Mouse (Mus musculus) forebrain, embryonic 15.5 days (tissue): ENCODE measurements around the gene Axdnd1. TPM values are rescaled to one million over a fixed set of nuclear protein-coding genes. Genes with fewer than 3 reads are reported as not detected.
A peak's percentile ranks its signal among the peaks of the same experiment; 100 is the strongest.
"Not testable (repeated sequence)": the region's sequence is repeated elsewhere in the genome, so short reads cannot be mapped to it uniquely, and the experiment has no call there.

ENCODE experiments used
- ATAC-seq: fragments of 200-750 bp; cut with Nextera tagmentation; replicated peaks from 2 replicates; pipeline ENCODE4 v1.8.0; 2017; ENCODE audit warnings: mild to moderate bottlenecking, moderate TSS enrichment, moderate library complexity
- H3K27ac ChIP-seq: fragments of 300-500 bp; sonication (generic); replicated peaks from 2 replicates; pipeline ENCODE4 v1.5.1; 2015; ENCODE audit warnings: mild to moderate bottlenecking, inconsistent platforms
- H3K27me3 ChIP-seq: fragments of 300-500 bp; sonication (generic); 2 replicates; pipeline ENCODE4 v1.6.1; 2015; ENCODE audit warnings: inconsistent platforms
- H3K36me3 ChIP-seq: fragments of 300-500 bp; sonication (generic); 2 replicates; pipeline ENCODE4 v1.6.1; 2015; ENCODE audit warnings: mild to moderate bottlenecking, inconsistent platforms
- H3K4me1 ChIP-seq: fragments of 300-500 bp; sonication (generic); 2 replicates; pipeline ENCODE4 v1.6.1; 2015; ENCODE audit warnings: inconsistent platforms
- H3K4me2 ChIP-seq: fragments of 300-500 bp; sonication (generic); replicated peaks from 2 replicates; pipeline ENCODE4 v1.6.1; 2015; ENCODE audit warnings: mild to moderate bottlenecking, inconsistent platforms
- H3K4me3 ChIP-seq: fragments of 300-500 bp; sonication (generic); 2 replicates; pipeline ENCODE4 v1.5.1; 2015; ENCODE audit warnings: mild to moderate bottlenecking, inconsistent platforms
- H3K9ac ChIP-seq: fragments of 300-500 bp; sonication (generic); replicated peaks from 2 replicates; pipeline ENCODE4 v1.6.1; 2015; ENCODE audit warnings: mild to moderate bottlenecking, inconsistent platforms
- H3K9me3 ChIP-seq: fragments of 300-500 bp; sonication (generic); 2 replicates; pipeline ENCODE4 v1.6.1; 2016; ENCODE audit warnings: inconsistent platforms
- WGBS: fragments of 180-500 bp; shearing (Covaris S2); methylation state at CpG from one replicate; pipeline ENCODE4 v1.1.7; 2015; ENCODE audit warnings: mixed read lengths; 5-methylcytosine and 5-hydroxymethylcytosine counted together
- polyA plus RNA-seq: library from polyadenylated mRNA; unstranded; fragments of >200 nt; fragmentation: Nextera tagmentation; extraction: Ambion mirVana; gene quantifications from 2 replicates; pipeline ENCODE4 v1.2.1, GENCODE M21; 2015

The Axdnd1 gene
- polyA plus RNA-seq, 1 experiment from 2014 or later = 0.31 TPM

- peaks cover 45% of the 10 kb centered on the region; the same call in 1 of the 2 replicates for H3K27me3 ChIP-seq
- under 1% methylated on average over 80 of the region's 85 CpGs for WGBS
Measured at GRCm38 (mm10) chr1:156302911-156303749, 117.8 kb downstream of the Axdnd1 start, which contains the start of gene Tdrd5. Gene Tdrd5, minus strand, starts transcription at chr1:156303664.

GRCm38 (mm10) chr1:156290016-156290415, 130.9 kb downstream of the Axdnd1 start:
- H3K9me3 ChIP-seq = no peaks in the 10 kb centered on the region
- no peak overlapping the region for H3K27ac ChIP-seq
- no peaks in the 10 kb centered on the region for H3K36me3 ChIP-seq
- WGBS = 92% methylated on average over 6 of the region's 6 CpGs
- no peak overlapping the region for H3K4me2 ChIP-seq
- H3K9ac ChIP-seq = no peak overlapping the region
- H3K27me3 ChIP-seq = no peaks in the 10 kb centered on the region
- no peak overlapping the region for H3K4me3 ChIP-seq
- no peaks in the 10 kb centered on the region for H3K4me1 ChIP-seq
- ATAC-seq = no peak

More at GRCm38 (mm10) chr1:156302911-156303749, 117.8 kb downstream of the Axdnd1 start, which contains the start of gene Tdrd5:
- Histone ChIP-seq H3K4me2 (peak within 1 kb of the TSS; percentile 98), H3K36me3 (no peaks in the 10 kb centered on the region), H3K9ac (peak within 1 kb of the TSS; percentile 53), H3K4me3 (peak within 1 kb of the TSS; percentile 71), H3K9me3 (no peaks in the 10 kb centered on the region), H3K27ac (no peak within 1 kb of the TSS), H3K4me1 (peaks cover 6% of the 10 kb centered on the region; the same call in 1 of the 2 replicates)
- ATAC-seq = peak; percentile 94

GRCm38 (mm10) chr1:156289222-156289587, 131.8 kb downstream of the Axdnd1 start:
- H3K9ac ChIP-seq, H3K36me3 ChIP-seq, H3K4me1 ChIP-seq, H3K4me2 ChIP-seq, H3K27me3 ChIP-seq, ATAC-seq, H3K27ac ChIP-seq, H3K4me3 ChIP-seq, H3K9me3 ChIP-seq: not testable (repeated sequence)
- 72% methylated on average over 10 of the region's 10 CpGs for WGBS

GRCm38 (mm10) chr1:156288556-156289221, 132.3 kb downstream of the Axdnd1 start:
- Histone ChIP-seq H3K4me2 (no peak overlapping the region), H3K27ac (no peak overlapping the region), H3K9me3 (no peaks in the 10 kb centered on the region), H3K4me1 (no peaks in the 10 kb centered on the region), H3K27me3 (no peaks in the 10 kb centered on the region), H3K4me3 (no peak overlapping the region), H3K9ac (no peak overlapping the region), H3K36me3 (no peaks in the 10 kb centered on the region)
- ATAC-seq = no peak
- 60% methylated on average over 9 of the region's 9 CpGs for WGBS

- no peak overlapping the region for H3K4me2 ChIP-seq
- no peak overlapping the region for H3K9ac ChIP-seq
- WGBS = 83% methylated on average over 5 of the region's 5 CpGs
- no peak for ATAC-seq
- no peaks in the 10 kb centered on the region for H3K9me3 ChIP-seq
- H3K4me1 ChIP-seq = no peaks in the 10 kb centered on the region
- H3K27me3 ChIP-seq = no peaks in the 10 kb centered on the region
- H3K36me3 ChIP-seq = no peaks in the 10 kb centered on the region
- no peak overlapping the region for H3K4me3 ChIP-seq
- H3K27ac ChIP-seq = no peak overlapping the region
Measured at GRCm38 (mm10) chr1:156285541-156285896, 135.4 kb downstream of the Axdnd1 start.

GRCm38 (mm10) chr1:156284851-156285540, 136.0 kb downstream of the Axdnd1 start:
- Histone ChIP-seq H3K9ac (no peak overlapping the region), H3K36me3 (no peaks in the 10 kb centered on the region), H3K4me3 (no peak overlapping the region), H3K4me1 (no peaks in the 10 kb centered on the region), H3K9me3 (no peaks in the 10 kb centered on the region), H3K27ac (no peak overlapping the region), H3K27me3 (no peaks in the 10 kb centered on the region), H3K4me2 (no peak overlapping the region)
- WGBS = 51% methylated on average over 9 of the region's 9 CpGs
- no peak for ATAC-seq

GRCm38 (mm10) chr1:156284207-156284606, 136.8 kb downstream of the Axdnd1 start:
- Histone ChIP-seq H3K4me1 (no peaks in the 10 kb centered on the region), H3K27ac (no peak overlapping the region), H3K4me3 (no peak overlapping the region), H3K27me3 (no peaks in the 10 kb centered on the region), H3K9me3 (no peaks in the 10 kb centered on the region), H3K36me3 (no peaks in the 10 kb centered on the region), H3K4me2 (no peak overlapping the region), H3K9ac (no peak overlapping the region)
- no peak for ATAC-seq
- 84% methylated on average over 10 of the region's 10 CpGs for WGBS

GRCm38 (mm10) chr1:156280131-156280530, 140.8 kb downstream of the Axdnd1 start:
- H3K36me3 ChIP-seq = no peaks in the 10 kb centered on the region
- H3K27me3 ChIP-seq = no peaks in the 10 kb centered on the region
- no peaks in the 10 kb centered on the region for H3K9me3 ChIP-seq
- no peak overlapping the region for H3K9ac ChIP-seq
- no peaks in the 10 kb centered on the region for H3K4me1 ChIP-seq
- no peak overlapping the region for H3K27ac ChIP-seq
- no peak overlapping the region for H3K4me3 ChIP-seq
- H3K4me2 ChIP-seq = no peak overlapping the region
- 76% methylated on average over 7 of the region's 7 CpGs for WGBS
- no peak for ATAC-seq

GRCm38 (mm10) chr1:156273647-156274046, 147.3 kb downstream of the Axdnd1 start:
- Histone ChIP-seq H3K4me1 (no peaks in the 10 kb centered on the region), H3K27ac (no peak overlapping the region), H3K9me3 (no peaks in the 10 kb centered on the region), H3K9ac (no peak overlapping the region), H3K36me3 (no peaks in the 10 kb centered on the region), H3K4me2 (no peak overlapping the region), H3K4me3 (no peak overlapping the region), H3K27me3 (no peaks in the 10 kb centered on the region)
- ATAC-seq = no peak
- WGBS = 60% methylated on average over 7 of the region's 7 CpGs

Other genes with a start within 250 kb of the Axdnd1 start
- gene Fam163a, start 216.1 kb downstream of the Axdnd1 start, polyA plus RNA-seq = 2.4 and 3.0 TPM in 2 replicates
- 0.31 and 0.42 TPM in 2 replicates for gene Tdrd5, start 117.5 kb downstream of the Axdnd1 start, polyA plus RNA-seq
- gene Nphs2, start 110.4 kb downstream of the Axdnd1 start, polyA plus RNA-seq = 0.50 and 0.81 TPM in 2 replicates
- 588 and 629 TPM in 2 replicates for gene Gm2000, start 55.1 kb downstream of the Axdnd1 start, polyA plus RNA-seq
- 12.4 and 12.6 TPM in 2 replicates for gene Soat1, start 53.2 kb upstream of the Axdnd1 start, polyA plus RNA-seq
- gene Gm10031, start 102.9 kb upstream of the Axdnd1 start, polyA plus RNA-seq = 0.57 and 0.71 TPM in 2 replicates
- gene Abl2, start 137.6 kb upstream of the Axdnd1 start, polyA plus RNA-seq = 6.5 and 6.9 TPM in 2 replicates